Mouse (Mus musculus): Measurements from ENCODE around the gene Nt5c1a. TPM values are rescaled to one million over a fixed set of nuclear protein-coding genes. Genes with fewer than 3 reads are reported as not detected.
A peak's percentile ranks its signal among the peaks of the same experiment; 100 is the strongest.
"Not testable (repeated sequence)": the region's sequence is repeated elsewhere in the genome, so short reads cannot be mapped to it uniquely, and the experiment has no call there.

Gene Nt5c1a
- 0.14 TPM in 1 of 2 replicates, not detected in the other for polyA plus RNA-seq (2015; fragmentation: Nextera tagmentation; extraction: Ambion mirVana)

DNA sequence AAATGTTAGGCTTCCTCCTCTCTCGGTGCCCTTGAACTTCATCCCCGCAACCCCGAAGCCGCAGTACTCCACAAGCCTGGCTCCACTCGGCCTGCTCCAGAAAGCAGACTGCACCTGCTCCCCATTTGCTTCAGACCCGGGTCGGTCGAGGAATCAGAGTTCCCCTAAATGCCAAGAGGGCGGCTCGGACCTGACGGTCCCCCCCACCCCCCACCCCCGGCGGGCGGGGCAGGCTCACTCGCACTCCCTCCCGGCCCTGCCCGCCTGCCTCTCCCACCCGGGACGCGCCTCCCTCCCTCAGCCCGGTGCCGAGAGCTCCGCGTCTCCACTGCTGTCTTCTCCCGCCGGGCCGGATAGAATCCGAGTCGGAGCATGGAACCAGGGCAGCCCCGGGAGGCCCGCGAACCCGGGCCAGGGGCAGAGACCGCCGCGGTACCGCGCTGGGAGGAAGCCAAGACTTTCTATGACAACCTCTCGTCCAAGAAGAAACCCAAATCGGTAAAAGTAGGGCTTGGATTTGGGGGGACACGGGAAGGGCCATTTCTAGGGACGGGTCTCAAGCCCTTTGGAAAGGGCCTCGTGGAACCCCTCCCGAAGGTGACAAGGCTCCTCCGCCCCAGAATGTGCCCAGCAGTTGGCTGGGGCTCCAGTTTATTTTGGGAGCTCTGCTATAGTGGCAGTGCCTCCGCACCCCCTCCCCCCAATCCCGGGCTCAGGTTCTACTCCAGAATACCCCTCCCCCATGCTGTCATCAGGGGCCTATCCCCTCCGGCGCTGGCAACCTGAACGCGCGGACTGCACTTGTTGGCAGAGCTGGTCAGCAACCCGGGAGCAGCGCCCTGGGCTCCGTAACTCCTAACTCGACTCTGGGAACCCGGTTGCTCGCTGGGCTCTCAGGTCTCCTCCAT, at the start of gene Nt5c1a:
TSS of gene Nt5c1a (plus strand) at position 319 of the 908 bp plus-strand sequence.
- 1% methylated on average over 58 of the region's 58 CpGs for WGBS
- Histone ChIP-seq H3K4me2 (peak within 1 kb of the TSS; percentile 80), H3K9ac (peak within 1 kb of the TSS; percentile 40), H3K36me3 (no peaks in the 10 kb centered on the region), H3K4me1 (peaks cover 13% of the 10 kb centered on the region), H3K4me3 (peak within 1 kb of the TSS; percentile 40), H3K27ac (no peak within 1 kb of the TSS), H3K27me3 (peaks cover 37% of the 10 kb centered on the region), H3K9me3 (no peaks in the 10 kb centered on the region)
- no peak for ATAC-seq (ENCODE audit: insufficient number of reproducible peaks, low FRiP score, low TSS enrichment, low read depth)

DNA sequence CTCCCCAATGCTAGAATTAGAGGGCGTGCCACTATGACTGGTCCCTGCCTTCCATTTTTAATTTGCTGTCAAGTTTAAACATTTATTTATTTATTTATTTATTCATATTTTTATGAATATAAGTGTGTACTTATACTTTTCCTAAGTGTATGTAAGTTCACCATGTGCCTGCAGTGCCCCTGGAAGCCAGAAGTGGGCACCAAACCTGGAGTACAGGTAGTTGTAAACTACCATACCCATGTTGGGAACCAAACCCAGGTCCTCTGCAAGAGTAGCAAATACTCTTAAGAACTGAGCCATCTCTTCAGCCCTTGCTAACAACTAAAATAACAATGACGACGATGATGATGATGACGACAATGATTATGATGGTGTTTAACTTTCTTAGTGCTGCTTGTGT, 49.3 kb upstream of the Nt5c1a start:
- Histone ChIP-seq H3K9me3 (no peaks in the 10 kb centered on the region), H3K4me3 (no peak overlapping the region), H3K27me3 (no peaks in the 10 kb centered on the region), H3K4me2 (no peak overlapping the region), H3K9ac (no peak overlapping the region), H3K4me1 (no peaks in the 10 kb centered on the region), H3K27ac (no peak overlapping the region), H3K36me3 (no peaks in the 10 kb centered on the region)
- ATAC-seq (ENCODE audit: insufficient number of reproducible peaks, low FRiP score, low TSS enrichment, low read depth) = no peak
- 74% methylated on average over 4 of the region's 4 CpGs for WGBS

DNA sequence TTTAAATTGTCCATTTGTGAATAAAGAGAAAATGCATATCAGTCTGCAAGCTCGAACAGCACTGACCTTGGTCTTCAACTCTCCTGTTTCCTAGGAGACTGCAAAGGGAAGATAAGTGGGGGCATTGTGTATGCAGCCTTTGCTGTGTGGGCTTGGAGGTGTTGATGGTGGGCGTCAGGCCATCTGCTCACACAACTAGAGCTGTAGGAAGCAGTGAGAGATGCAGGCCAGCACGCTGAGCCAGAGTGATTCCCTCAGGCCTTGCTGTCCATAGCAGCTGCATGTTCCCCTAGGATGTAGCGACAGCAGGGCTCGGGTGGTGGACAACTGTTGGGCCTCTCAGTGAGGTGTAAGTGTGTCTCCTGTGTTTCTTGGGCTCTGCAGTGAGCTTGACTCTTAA, 48.3 kb upstream of the Nt5c1a start:
- no peak overlapping the region for H3K27ac ChIP-seq
- WGBS = 48% methylated on average over 5 of the region's 5 CpGs

DNA sequence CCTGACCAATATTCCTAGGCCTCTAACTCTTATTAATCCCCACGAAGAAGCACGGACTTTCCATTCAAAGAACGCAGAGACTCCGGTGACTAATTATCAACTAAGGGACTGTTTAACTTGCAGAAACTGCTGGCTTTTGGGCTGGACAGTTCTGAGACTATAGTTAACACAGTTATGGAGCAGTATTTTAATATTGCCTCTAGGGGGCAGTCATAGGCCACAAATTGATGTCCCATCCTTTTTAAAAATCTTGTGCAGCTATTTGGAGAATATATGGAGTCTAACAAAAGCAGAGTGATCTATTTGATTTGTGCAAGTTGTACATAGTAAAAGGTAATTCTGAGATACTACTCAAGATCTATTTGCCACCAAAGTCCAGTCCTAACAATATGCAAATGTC, 46.3 kb upstream of the Nt5c1a start:
- H3K27me3 ChIP-seq = no peaks in the 10 kb centered on the region
- ATAC-seq (ENCODE audit: insufficient number of reproducible peaks, low FRiP score, low TSS enrichment, low read depth) = no peak
- 25% methylated on average over 4 of the region's 4 CpGs for WGBS
- no peak overlapping the region for H3K9ac ChIP-seq
- no peak overlapping the region for H3K4me3 ChIP-seq
- no peaks in the 10 kb centered on the region for H3K36me3 ChIP-seq
- H3K9me3 ChIP-seq = no peaks in the 10 kb centered on the region
- H3K4me1 ChIP-seq = no peaks in the 10 kb centered on the region
- no peak overlapping the region for H3K4me2 ChIP-seq
- H3K27ac ChIP-seq = no peak overlapping the region

More for the DNA sequence above, 48.3 kb upstream of the Nt5c1a start:
- H3K9me3 ChIP-seq = no peaks in the 10 kb centered on the region
- no peak overlapping the region for H3K4me3 ChIP-seq
- H3K9ac ChIP-seq = no peak overlapping the region
- H3K4me1 ChIP-seq = no peaks in the 10 kb centered on the region
- H3K36me3 ChIP-seq = no peaks in the 10 kb centered on the region
- no peak overlapping the region for H3K4me2 ChIP-seq
- no peak for ATAC-seq (ENCODE audit: insufficient number of reproducible peaks, low FRiP score, low TSS enrichment, low read depth)
- H3K27me3 ChIP-seq = no peaks in the 10 kb centered on the region

DNA sequence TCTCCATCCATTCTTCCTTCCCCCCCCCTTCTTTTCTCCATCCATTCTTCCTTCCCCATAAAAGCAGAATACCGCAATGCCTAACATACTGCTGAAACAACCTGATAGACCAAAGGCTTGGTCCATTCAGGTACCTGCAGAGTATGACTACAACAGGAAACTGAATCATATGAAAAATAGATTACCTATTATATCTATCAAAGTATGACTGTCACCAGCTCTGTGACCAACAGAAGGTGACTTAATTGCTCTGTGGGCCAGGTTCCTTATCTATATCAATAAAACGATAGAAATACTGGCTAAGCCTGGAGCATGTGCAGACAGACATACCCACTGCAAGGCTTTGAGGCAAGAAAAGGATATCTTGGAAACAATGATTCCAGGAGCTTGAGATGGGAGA, 45.9 kb upstream of the Nt5c1a start:
- no peaks in the 10 kb centered on the region for H3K4me1 ChIP-seq
- ATAC-seq (ENCODE audit: insufficient number of reproducible peaks, low FRiP score, low TSS enrichment, low read depth) = no peak
- WGBS = 61% methylated on average over 2 of the region's 2 CpGs
- no peak overlapping the region for H3K27ac ChIP-seq
- no peak overlapping the region for H3K9ac ChIP-seq
- no peaks in the 10 kb centered on the region for H3K9me3 ChIP-seq
- no peak overlapping the region for H3K4me2 ChIP-seq
- no peak overlapping the region for H3K4me3 ChIP-seq
- H3K36me3 ChIP-seq = no peaks in the 10 kb centered on the region
- no peaks in the 10 kb centered on the region for H3K27me3 ChIP-seq

DNA sequence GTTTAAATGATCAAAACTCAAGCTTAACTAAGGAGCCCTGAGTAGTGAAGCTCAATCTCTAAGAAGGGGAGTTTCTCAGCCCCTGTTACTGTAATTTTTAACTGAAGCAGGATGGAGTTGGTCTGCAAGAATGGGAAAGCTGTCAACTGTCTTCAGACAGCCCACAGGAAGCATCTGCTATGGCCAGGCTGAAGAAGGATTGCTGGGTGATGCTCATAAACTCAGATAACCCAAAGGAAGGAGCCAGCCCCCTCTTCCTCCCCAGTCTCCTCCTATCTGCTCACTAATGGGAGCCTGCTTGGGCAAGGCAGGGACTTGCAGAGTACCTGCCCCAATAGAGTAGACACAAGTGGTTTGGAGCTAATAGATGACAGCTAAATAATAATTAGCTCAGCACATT, 45.5 kb upstream of the Nt5c1a start:
- Histone ChIP-seq H3K9me3 (no peaks in the 10 kb centered on the region), H3K4me3 (no peak overlapping the region), H3K4me1 (no peaks in the 10 kb centered on the region), H3K27ac (no peak overlapping the region), H3K4me2 (no peak overlapping the region), H3K9ac (0 out of 2 replicates have a peak overlapping the region, but pooled peaks have one; percentile 14), H3K27me3 (no peaks in the 10 kb centered on the region), H3K36me3 (no peaks in the 10 kb centered on the region)
- ATAC-seq (ENCODE audit: insufficient number of reproducible peaks, low FRiP score, low TSS enrichment, low read depth) = no peak

DNA sequence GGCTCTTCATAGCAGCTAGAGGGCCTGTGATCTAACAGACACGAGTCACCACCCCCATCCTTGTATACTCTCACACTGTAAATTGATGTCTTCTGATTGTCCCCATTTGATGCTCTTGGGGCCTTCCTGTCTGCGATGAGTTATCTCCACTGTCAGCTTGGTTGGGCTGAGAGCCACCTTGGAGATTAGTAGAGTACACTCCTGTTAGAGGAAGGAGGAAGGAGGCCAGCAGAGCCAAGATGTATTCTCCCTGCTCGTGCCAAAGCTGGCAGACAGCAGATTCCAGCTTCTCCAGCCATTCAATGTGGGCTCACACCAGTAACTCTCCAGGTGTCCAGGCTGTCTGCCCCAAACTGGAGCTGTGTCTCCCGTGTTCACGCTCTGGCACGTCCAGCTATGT, 40.7 kb upstream of the Nt5c1a start:
- no peak overlapping the region for H3K27ac ChIP-seq
- no peak overlapping the region for H3K4me3 ChIP-seq
- H3K9ac ChIP-seq = no peak overlapping the region
- ATAC-seq (ENCODE audit: insufficient number of reproducible peaks, low FRiP score, low TSS enrichment, low read depth) = no peak
- no peaks in the 10 kb centered on the region for H3K9me3 ChIP-seq
- H3K36me3 ChIP-seq = no peaks in the 10 kb centered on the region
- no peak overlapping the region for H3K4me2 ChIP-seq
- 78% methylated on average over 6 of the region's 6 CpGs for WGBS
- no peaks in the 10 kb centered on the region for H3K4me1 ChIP-seq
- no peaks in the 10 kb centered on the region for H3K27me3 ChIP-seq

DNA sequence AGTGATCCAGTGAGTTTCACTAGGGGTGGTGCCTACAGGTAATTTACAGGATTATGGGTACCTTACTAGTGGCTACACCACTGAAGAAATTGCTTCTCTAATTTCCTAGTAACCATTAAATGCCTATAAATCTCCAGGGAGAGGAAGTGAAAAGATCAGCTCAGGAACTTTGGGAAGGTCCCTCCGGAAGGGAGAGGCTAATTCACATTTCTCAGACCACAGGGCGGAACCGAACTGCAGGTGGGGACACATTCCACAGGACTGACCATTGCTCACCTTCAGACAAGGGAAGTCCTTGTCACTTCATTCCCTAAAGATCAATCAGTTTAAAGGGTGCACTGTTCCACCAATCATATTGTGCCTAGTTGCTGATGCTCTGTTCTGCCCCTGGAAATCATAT, 40.1 kb upstream of the Nt5c1a start:
- H3K4me3 ChIP-seq; H3K4me2 ChIP-seq; H3K27ac ChIP-seq; H3K27me3 ChIP-seq; H3K9ac ChIP-seq; H3K9me3 ChIP-seq; H3K36me3 ChIP-seq; H3K4me1 ChIP-seq; ATAC-seq (ENCODE audit: insufficient number of reproducible peaks, low FRiP score, low TSS enrichment, low read depth): not testable (repeated sequence)
- WGBS = 57% methylated on average over 3 of the region's 3 CpGs

DNA sequence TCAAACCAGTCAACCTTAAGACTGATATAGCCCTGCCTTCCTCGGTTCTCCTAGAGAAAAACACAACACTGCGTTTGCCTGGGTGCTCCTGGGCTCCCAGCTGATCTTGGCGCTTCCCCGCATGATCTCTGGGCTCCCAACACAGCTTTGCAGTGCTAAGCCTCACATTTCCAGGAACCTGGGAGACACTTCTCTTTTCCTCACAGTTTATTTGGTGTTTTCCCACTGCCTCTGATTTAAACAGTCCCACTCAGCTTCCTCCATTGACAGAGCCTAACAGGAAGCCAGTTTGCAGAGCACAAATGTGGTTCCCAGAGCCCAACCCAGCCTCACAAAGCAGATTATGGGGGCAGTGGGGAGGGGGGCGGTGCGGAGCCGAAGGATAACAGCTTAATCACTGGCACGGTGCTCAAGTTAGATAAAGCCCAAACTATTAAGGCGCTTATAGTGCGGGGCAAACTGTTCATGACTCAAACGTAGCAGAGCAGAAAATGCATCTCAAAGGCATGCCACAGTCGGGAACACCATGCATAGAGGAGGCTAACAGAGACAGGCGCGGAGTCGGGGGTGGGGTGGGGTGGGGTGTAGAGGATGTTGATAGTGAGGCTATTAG, 38.9 kb upstream of the Nt5c1a start:
- no peak overlapping the region for H3K9ac ChIP-seq
- no peaks in the 10 kb centered on the region for H3K9me3 ChIP-seq
- H3K27ac ChIP-seq = no peak overlapping the region
- 20% methylated on average over 15 of the region's 15 CpGs for WGBS
- no peaks in the 10 kb centered on the region for H3K36me3 ChIP-seq
- H3K4me3 ChIP-seq = no peak overlapping the region
- peak overlapping the region; percentile 26; the same call in 1 of the 2 replicates for H3K4me2 ChIP-seq
- ATAC-seq (ENCODE audit: insufficient number of reproducible peaks, low FRiP score, low TSS enrichment, low read depth) = no peak
- no peaks in the 10 kb centered on the region for H3K4me1 ChIP-seq
- no peaks in the 10 kb centered on the region for H3K27me3 ChIP-seq

DNA sequence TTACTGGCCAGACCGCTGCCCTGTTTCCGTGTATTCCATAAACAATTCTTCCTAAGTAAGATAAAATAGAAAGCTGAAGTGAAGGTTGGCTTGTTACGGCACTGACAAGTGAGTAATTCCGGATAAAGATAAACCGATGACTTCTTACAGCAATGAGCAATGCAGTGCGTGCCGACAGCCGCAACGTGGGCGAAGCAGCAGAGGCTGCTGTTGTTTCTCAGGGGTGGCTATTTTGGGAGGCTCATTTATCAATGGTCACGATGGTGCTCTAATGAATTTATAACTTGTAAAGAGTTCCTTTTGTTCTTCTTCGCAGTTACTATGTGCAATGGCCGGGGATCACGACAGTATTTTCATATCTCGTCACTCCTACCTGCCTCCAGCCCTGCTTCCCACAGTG, 37.1 kb upstream of the Nt5c1a start:
- Histone ChIP-seq H3K4me1 (no peaks in the 10 kb centered on the region), H3K4me3 (no peak overlapping the region), H3K9ac (no peak overlapping the region), H3K27me3 (no peaks in the 10 kb centered on the region), H3K4me2 (no peak overlapping the region), H3K36me3 (no peaks in the 10 kb centered on the region), H3K27ac (no peak overlapping the region), H3K9me3 (no peaks in the 10 kb centered on the region)
- no peak for ATAC-seq (ENCODE audit: insufficient number of reproducible peaks, low FRiP score, low TSS enrichment, low read depth)
- 82% methylated on average over 15 of the region's 15 CpGs for WGBS

DNA sequence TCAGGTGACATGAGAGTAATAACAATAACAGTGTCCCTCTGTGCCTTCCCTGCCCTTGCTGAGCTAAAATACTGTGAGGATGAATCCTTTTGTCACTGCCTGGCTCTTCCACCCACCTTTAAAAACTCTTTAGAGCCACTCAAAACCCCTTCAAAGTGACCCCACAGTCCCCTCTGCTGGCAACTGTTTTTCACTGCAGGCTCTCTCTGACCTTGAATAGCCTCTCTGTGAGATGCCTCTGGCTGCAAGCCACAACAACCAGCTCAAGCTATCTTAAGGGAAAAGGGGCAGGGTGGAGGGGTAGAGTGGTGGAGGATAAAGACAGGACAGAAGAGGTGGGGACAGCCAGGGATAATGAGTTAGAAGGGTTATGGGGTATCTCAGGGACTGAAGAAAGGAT, 29.5 kb upstream of the Nt5c1a start:
- no peak overlapping the region for H3K9ac ChIP-seq
- peaks cover 28% of the 10 kb centered on the region; the same call in 1 of the 2 replicates for H3K27me3 ChIP-seq
- no peaks in the 10 kb centered on the region for H3K36me3 ChIP-seq
- ATAC-seq (ENCODE audit: insufficient number of reproducible peaks, low FRiP score, low TSS enrichment, low read depth) = no peak
- H3K9me3 ChIP-seq = 0 out of 2 replicates have a peak, but pooled peaks cover 4% of the 10 kb centered on the region
- no peak overlapping the region for H3K27ac ChIP-seq
- H3K4me3 ChIP-seq = no peak overlapping the region
- H3K4me2 ChIP-seq = no peak overlapping the region
- H3K4me1 ChIP-seq = no peaks in the 10 kb centered on the region
